Mouse (Mus musculus) thymus, postnatal 14 days (tissue): ENCODE results near the gene Map1s.

ENCODE experiments used
- DNase-seq: peaks from one replicate; pipeline ENCODE4 v3.0.0; 2021

The Map1s gene

DNA sequence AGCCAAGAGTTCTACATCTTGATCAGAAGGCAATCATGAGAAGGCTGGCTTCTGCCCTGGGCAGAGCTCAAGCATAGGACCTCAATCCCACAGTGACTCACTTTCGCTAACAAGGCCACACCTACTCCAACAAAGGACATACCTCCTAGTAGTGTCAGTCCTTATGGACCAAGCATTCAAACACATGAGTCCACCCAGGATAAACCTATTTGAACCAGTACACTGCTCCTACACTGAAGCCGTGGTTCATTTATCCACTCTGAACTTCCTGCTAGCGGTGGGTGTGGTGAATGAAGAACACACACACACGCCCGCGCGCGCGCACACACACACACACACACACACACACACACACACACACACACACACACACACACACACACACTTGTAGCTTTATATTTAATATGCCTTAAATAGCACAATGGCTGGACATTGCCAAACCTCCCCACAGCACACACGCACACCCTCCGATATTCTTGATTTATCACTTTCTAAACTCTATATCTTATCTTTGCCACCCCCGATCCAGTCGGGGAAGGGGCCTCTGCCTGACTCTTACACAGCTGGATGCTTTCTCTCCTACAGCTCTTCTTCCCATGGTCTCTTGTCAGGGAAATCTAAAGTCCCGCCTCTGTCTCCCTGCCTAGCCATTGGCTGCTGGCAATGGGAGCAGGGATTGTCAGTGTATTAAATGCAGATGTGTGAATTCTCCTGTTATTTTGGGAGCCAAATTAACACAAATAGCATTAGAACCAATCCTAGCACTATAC lies 55.2 kb downstream of the Map1s start:
- no peak for DNase-seq

DNA sequence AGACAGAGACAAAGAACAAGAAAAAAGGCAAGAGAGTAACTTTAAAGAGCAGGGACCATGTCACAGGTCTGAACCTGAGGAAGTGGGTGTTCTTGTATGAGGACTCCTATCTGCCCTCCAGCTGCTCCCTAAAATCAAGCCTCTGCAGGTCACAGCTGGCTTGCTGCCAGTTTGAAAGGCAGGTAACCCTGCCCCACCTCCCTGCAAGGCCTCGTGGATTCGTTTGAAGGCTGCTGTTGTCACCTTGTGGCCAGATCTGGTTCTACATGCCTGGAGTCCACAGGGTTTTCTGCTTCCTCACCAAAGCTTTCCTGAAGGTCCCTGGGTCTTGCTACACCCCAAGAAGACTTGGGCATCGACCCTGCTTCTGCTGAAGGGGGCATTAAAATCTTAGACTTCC lies 58.4 kb downstream of the Map1s start:
- peak; percentile 49 for DNase-seq

DNA sequence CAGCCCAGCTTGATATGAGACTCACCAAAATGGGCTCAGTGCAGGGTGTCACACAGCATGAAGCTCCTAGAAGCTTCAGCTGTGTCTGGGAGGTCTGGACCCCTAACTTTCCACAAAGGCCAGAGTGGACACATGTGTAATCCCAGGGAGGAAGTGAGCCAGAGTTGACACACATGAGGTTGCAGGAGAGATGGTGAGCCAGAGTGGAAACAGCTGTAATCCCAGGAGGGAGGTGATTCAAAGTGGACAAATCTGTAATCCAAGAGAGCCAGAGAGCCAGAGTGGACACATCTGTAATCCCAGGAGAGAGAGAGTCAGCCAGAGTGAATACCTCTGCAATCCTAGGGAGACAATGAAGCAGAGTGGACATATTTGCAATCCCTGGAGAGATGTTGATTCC lies 59.1 kb downstream of the Map1s start:
- no peak for DNase-seq
